Mouse (Mus musculus) cerebellum, postnatal 4 days (tissue): ENCODE measurements around the gene Nfe2l1.
"Not testable (repeated sequence)": the region's sequence is repeated elsewhere in the genome, so short reads cannot be mapped to it uniquely, and the experiment has no call there.

ENCODE experiments used
- DNase-seq, 2 experiments: peaks; one replicate each; pipeline ENCODE4 v3.0.0; 2022; ENCODE audit warnings: low spot score in 2 of 2, mixed read lengths in 1 of 2

The Nfe2l1 gene

GRCm38 (mm10) chr11:96821956-96822355, 7.8 kb downstream of the Nfe2l1 start:
- no peak for DNase-seq

DNA sequence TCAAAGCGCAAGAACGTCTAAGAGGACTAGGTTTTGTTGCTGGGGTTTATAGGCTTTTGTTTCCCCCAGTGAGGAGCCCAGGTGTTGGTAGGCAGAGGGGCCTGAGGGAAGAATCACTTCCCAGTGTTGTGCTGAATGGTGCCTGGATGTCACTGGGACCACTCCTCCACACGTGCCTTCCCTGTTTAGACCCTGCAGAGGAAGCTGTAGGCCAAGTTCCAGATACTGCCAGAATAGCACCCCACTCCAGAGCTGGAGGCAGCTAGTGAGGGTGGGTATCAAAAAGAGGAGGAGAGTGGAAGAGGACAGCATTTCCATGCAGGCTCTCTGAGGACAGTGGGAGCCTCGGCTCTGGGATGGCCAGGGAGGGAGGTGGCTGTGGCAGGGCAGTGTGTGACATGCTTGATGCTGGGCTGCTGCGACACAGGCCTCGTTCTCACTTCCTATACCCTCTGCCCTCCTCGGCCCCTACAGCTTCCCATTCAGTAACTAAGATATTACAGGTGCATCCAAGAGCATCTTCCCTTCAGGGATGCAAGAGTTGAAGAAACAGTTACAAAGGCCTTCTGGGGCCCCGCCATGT, 11.5 kb downstream of the Nfe2l1 start:
- no peak for DNase-seq

DNA sequence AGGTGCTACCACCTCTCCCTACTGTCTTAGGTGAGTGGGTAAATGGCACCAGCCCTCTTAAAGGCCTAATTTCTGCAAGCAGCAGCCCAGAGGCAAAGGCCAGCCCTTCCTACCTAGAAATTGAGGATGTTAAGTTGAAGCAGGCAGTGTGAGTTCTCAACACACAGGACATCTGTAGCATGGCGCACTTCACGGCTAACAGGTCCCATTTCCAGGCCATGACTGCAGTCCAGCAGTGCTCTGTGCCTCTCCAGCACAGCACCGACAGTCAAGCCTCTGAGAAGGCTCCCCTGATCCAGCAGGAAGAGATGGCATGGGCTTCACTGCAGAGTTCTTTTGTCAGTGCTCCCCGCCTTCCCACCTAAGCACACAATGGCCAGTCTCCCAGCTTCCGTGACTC, 12.8 kb downstream of the Nfe2l1 start:
- DNase-seq = no peak

DNA sequence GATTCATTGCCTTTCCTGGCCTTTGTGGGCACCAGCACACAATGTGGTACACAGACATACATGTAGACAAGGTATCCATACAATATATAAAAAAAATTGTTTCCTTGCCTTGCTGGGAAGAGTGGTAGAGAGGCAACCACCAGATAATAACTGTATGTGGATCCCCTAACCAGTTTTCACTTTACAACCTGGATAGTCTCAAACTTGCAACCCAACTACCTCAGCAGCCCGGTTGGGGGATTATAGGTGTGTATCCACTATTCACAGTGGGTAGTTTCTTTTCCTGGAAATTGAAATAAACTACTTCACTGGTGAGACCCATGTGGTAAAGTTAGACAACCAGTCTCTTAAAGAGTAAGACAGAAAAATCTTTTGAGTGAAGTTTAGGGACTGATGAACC, 13.3 kb downstream of the Nfe2l1 start:
- DNase-seq = no peak

DNA sequence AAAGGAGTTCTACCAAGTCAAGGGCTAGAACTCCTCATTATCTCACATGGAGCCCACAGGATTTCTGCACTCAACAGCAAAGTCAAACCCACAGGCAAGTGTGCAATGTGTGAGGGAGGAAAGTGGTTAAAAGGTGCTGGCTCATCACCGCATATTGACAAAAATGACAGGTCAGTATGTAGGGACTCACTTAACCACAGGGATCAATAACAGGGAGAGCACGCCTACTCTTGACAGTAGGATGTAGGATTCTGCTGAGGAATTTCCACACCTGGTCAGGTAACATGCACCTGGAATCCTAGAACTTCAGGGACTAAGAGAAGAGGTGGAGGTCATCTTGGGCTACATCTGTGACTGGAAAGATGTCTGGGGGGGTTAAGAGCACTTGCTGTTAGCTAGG, 13.9 kb downstream of the Nfe2l1 start:
- DNase-seq = no peak

DNA sequence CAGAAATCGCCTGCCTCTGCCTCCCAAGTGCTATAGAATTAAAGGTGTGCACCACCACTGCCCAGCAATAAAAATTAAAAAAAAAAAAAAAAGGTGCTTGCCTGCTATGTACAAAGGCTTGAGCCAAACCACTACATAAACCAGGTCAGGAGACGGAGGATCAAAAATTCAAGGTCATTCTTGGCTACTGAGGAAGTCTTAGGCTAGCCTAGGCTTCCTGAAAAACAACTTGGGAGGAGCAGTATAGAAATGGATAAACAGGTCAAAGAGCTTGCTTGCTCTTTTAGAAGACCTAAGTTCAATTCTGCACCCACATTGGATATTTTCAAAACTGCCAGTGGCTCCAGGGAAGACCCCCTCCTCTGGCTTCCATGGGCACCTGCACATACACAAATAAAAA, 15.3 kb downstream of the Nfe2l1 start:
- DNase-seq = no peak

DNA sequence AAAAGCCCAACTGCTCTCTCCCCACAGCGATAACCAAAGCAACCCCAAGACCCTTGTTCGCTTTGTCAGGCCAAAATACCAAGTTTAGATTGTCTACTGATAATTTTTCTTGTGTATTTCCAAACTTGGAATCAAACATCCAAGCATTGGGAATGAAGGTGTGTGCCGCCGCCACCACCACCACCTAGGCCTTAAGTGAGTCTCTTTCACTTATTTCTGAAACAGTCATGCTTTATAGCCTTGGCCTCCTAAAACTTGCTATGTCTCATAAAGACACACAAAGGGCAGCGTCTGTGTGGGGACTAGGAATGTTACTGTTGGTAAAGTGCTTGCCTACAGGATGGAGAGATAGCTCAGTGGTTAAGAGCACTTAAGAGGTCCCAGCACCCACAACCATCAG, 15.8 kb downstream of the Nfe2l1 start:
- no peak for DNase-seq

DNA sequence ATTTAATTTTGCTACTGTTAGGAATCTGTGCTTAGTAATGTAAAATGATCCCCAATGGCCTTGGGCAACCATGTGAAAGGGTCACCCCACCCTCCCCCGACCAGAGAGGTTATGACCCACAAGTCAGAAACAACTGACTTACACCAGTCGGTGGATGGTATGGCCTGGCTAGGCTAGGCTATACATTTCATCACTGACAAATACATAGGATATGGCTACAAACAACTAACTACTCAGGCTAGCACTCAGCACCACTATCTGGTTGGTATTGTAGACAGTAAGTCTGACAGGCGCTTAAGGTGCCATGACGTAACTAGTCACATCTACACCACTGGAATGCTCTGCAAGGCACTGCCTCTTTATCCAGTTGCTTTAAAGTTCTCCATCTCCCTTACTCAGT, 16.3 kb downstream of the Nfe2l1 start:
- DNase-seq = no peak

DNA sequence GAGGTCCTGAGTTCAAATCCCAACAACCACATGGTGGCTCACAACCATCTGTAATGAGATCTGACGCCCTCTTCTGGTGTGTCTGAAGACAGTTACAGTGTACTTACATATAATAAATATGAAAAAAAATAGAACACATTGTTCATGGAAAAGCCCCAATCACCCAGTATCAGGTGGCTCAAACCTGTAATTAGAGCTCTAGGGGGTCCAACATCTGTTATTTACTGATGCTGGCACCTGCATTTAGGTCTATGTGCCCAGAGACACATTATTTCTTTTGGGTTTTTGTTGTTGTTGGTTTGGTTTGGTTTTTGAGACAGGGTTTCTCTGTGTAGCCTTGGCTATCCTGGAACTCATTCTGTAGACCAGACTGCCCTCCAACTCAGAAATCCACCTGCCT, 18.6 kb downstream of the Nfe2l1 start:
- not testable (repeated sequence) for DNase-seq

DNA sequence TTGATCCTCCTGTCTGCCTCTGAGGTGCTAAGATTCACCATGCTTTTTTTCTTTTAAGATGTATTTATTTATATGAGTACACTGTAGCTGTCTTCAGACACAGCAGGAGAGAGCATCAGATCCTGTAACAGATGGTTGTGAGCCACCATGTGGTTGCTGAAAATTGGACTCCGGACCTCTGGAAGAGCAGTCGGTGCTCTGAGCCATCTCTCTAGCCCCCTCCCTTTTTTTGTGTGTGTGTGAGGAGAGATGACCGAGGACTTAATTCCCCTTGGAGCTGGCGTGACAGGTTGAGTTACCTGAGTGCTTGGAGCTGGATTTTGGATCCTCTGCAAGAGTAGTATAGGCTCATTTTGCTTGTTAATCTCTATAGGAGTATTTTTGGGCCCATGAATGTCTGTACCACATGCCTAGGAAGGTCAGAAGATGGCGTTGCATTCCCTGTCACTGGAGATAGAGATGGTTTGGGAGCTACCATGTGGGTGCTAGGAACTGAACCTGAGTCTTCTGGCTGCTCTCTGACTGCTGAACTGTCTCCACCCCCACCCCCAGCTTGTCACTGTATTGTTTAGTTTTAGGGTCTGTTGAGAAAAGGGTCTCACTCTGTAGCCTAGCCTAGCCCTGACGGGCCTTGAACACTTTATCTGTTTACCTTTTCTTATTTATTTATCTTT, 20.1 kb downstream of the Nfe2l1 start:
- no peak for DNase-seq

DNA sequence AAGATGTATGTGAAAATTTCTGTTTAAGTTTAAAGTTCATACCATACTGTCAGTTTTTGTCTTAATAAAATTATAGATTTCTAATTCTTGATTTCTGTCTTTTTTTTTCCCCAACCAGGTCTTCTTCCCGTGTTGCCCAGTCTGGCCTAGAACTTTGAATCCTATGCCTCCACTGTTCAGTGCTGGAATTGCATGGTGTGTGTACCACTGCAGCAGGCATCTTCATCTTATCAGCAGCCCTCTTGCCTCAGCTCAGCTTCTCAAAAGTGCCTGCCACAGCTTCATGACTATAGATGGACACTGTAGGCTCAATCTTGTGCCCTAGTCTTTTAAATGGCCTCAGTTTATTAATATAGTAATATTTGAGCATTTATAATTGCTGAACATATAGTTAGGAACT, 21.7 kb downstream of the Nfe2l1 start:
- no peak for DNase-seq

DNA sequence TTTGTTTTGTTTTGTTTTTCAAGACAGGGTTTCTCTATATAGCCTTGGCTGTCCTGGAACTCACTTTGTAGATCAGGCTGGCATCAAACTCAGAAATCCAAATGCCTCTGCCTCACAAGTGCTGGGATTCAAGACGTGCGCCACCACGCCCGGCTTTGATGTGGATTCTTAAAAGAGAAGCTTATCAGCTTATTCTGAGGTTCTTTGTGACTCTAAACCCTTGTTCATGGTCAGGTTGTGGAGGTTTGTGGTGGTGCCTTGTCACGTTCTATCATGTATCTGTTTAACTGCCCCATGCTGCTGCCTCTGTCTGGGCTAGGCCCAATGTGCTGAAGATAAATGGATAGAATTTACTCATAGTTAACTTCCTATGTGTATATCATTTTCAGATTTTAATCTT, 24.2 kb downstream of the Nfe2l1 start:
- no peak for DNase-seq

GRCm38 (mm10) chr11:96799511-96799910, 30.3 kb downstream of the Nfe2l1 start:
- DNase-seq = no peak

- DNase-seq = no peak
Observed at GRCm38 (mm10) chr11:96796586-96796985, 33.2 kb downstream of the Nfe2l1 start.

GRCm38 (mm10) chr11:96796081-96796480, 33.7 kb downstream of the Nfe2l1 start:
- DNase-seq = no peak

GRCm38 (mm10) chr11:96795491-96795890, 34.3 kb downstream of the Nfe2l1 start:
- no peak for DNase-seq

DNA sequence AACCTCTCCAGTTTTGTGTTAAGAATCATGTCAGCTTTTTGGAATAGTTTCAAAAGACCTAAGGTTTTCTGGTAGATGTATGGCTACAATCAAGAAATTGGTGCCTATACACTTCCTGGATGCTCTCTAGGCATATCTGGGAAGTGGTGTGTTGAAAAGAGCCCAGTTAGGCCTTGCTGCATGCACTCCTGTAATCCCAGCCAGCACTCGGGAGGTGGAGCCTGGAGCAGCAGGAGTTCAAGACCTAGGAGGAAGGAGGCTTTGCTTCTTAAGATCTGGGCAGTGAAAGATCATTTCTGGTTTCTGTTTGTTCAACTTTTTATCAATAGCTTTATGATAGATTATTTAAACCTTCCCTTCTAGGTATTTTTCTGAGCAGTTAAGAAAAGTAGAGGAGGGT, 39.1 kb downstream of the Nfe2l1 start:
- no peak for DNase-seq

- DNase-seq = no peak
Observed at GRCm38 (mm10) chr11:96789990-96790389, 39.8 kb downstream of the Nfe2l1 start.

DNA sequence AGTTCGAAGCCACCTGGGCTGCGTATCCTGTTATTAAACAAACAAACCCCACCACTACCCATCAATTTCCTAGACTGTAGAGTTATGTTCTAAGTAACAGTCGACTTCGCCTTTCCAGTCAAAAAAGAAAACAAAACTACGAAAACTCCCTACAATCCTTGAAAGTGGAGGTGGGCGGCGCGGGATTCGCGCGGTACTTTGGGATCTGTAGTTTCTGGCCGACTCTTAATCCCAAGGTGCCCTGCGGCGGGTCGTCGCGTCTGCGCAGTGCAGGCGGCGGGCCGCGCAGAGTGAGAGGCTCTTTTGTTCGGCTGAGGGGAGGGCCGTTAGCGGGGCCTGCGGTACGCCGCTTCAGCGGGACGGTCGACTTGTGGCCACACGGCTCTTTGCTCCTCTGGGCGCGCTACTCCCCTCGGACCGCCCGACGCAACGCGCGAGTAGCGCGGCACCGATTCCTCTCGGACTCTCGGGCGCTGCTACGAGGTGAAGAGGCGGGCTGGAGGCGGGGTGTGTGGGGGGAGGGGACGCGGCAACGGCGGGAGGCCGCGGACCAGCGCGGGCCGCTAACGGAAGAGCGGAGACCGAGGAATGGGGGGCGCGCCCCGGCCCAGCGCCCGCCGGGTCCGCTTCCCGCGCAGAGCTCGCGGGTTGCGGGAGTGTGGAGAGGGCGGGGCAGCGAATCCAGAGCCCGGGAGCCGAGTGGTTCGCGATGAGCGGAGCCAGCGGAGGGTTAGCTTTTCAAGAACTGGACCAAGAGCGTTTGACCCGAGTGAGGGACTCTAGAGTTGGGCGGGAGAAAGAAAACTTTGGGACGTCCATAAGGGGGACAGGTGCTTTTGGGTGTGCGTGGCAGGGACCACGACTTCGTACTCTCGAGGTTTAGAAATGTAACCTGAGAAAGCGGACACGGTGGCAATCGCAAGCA, 40.6 kb downstream of the Nfe2l1 start, which contains the start of gene Cbx1:
TSS of gene Cbx1 (plus strand) at position 257 of the 925 bp plus-strand sequence.
- DNase-seq = peak; percentile 78 to 89

- no peak for DNase-seq
Observed at GRCm38 (mm10) chr11:96786731-96787450, 42.9 kb downstream of the Nfe2l1 start.

DNA sequence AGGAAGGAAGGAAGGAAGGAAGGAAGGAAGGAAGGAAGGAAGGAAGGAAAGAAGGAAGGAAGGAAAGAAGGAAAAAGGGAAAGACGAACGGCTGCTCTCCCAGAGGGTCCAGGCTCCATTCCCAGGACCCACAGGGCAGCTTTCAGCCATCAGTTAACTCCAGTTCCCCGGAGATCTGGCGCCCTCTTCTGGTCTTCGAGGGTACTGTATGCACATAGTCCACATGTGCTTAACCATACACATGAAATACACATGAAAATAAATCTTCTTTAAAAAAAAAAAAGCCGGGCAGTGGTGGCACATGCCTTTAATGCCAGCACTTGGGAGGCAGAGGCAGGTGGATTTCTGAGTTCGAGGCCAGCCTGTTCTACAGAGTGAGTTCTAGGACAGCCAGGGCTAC, 44.9 kb downstream of the Nfe2l1 start:
- DNase-seq = peak; percentile 67 to 87

GRCm38 (mm10) chr11:96781425-96781824, 48.3 kb downstream of the Nfe2l1 start:
- no peak for DNase-seq
